Mouse (Mus musculus) olfactory bulb, adult 2 months (tissue): ENCODE results near the gene Aurkaip1.

Experiments
- CTCF ChIP-seq: fragments of 200-500 bp; IDR thresholded peaks from 2 replicates; pipeline ENCODE4 v1.5.1; 2012; ENCODE audit warnings: low read depth, mild to moderate bottlenecking, low read length, moderate library complexity; ENCODE audit not compliant: insufficient read depth
- POLR2A ChIP-seq: fragments of 200-500 bp; IDR thresholded peaks from 2 replicates; pipeline ENCODE4 v1.6.1; 2012; ENCODE audit warnings: mild to moderate bottlenecking, low read depth, low read length, moderate library complexity; ENCODE audit not compliant: insufficient read depth

DNA sequence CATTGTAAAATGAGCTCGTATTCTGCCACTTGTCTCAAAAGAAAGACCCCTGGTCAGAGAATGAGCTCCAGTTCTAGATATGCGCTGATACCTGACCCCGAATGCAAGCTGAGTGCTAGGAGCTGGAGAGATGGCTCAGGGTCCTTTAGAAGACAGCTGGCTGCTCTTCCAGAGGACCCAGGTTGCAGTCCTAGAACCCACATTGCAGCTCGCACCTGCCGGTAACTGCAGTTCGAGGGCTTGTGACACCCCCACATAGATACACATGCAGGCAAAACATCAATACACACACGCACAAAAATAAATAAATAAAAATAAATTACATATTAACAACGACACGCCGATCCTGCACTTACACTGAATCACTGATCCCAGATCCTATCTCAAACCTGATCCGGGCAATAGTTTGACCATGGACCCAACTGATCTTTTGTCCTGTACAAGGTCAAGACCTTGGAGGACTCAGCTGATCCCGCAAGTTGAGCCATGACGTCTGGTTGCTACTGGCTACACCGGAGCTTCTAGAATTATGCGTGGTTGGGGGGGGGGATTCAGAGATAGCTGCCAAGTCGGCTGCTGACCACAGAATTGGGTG is 47.5 kb upstream of the Aurkaip1 start:
- TF ChIP-seq CTCF (no peak), POLR2A (no peak)
